Mouse (Mus musculus) heart, adult 2 months (tissue): ENCODE data around the gene Slc22a14. TPM values are rescaled to one million over a fixed set of nuclear protein-coding genes. Genes with fewer than 3 reads are reported as not detected.
A peak's percentile ranks its signal among the peaks of the same experiment; 100 is the strongest.

Source experiments
- DNase-seq, 2 experiments: peaks; one replicate each; pipeline ENCODE4 v3.0.0; 2021
- H3K27ac ChIP-seq: fragments of 200-600 bp; 2 replicates; pipeline ENCODE4 v1.8.1; 2022
- H3K27me3 ChIP-seq: fragments of 200-500 bp; 2 replicates; pipeline ENCODE4 v1.6.1; 2012; ENCODE audit warnings: mild to moderate bottlenecking, low read length, inconsistent platforms, mixed read lengths; ENCODE audit not compliant: control insufficient read depth, insufficient read depth
- H3K36me3 ChIP-seq: fragments of 200-500 bp; 2 replicates; pipeline ENCODE4 v1.6.1; 2012; ENCODE audit warnings: low read length, inconsistent platforms; ENCODE audit not compliant: control insufficient read depth, insufficient read depth
- H3K4me1 ChIP-seq: fragments of 200-500 bp; 2 replicates; pipeline ENCODE4 v1.6.1; 2011; ENCODE audit warnings: low read length; ENCODE audit not compliant: control insufficient read depth, insufficient read depth
- H3K4me3 ChIP-seq: fragments of 200-600 bp; 2 replicates; pipeline ENCODE4 v1.8.1; 2022
- H3K79me2 ChIP-seq: fragments of 200-500 bp; replicated peaks from 2 replicates; pipeline ENCODE4 v1.6.1; 2012; ENCODE audit warnings: mild to moderate bottlenecking, inconsistent platforms, low read length, moderate library complexity, mixed read lengths; ENCODE audit not compliant: control insufficient read depth, insufficient read depth
- H3K9ac ChIP-seq: fragments of 200-500 bp; 2 replicates; pipeline ENCODE4 v1.6.1; 2012; ENCODE audit warnings: low read depth, mild to moderate bottlenecking, control low read depth, inconsistent platforms, low read length, mixed read lengths
- CTCF ChIP-seq: fragments of 200-600 bp; IDR thresholded peaks from 2 replicates; pipeline ENCODE4 v1.8.1; 2022; ENCODE audit warnings: antibody characterized with exemption, mild to moderate bottlenecking, moderate library complexity
- EP300 ChIP-seq: fragments of 200-500 bp; IDR thresholded peaks from 2 replicates; pipeline ENCODE4 v1.6.1; 2011; ENCODE audit warnings: low read depth, low read length, control low read depth; ENCODE audit not compliant: insufficient read depth
- POLR2A ChIP-seq: fragments of 200-500 bp; IDR thresholded peaks from 2 replicates; pipeline ENCODE4 v1.6.1; 2011; ENCODE audit warnings: mild to moderate bottlenecking, low read depth, low read length, control low read depth; ENCODE audit not compliant: insufficient read depth
- WGBS: fragments of 180-500 bp; shearing (Covaris S2); methylation state at CpG from one replicate; pipeline ENCODE4 v1.1.7; 2018; 5-methylcytosine and 5-hydroxymethylcytosine counted together
- intact Hi-C: fragments of 180-260 bp; cut with DNase I; formaldehyde crosslinking; loops from one replicate; pipeline ENCODE4 v1.15.1; 2025
- polyA plus RNA-seq: library from polyadenylated mRNA; depleted of rRNA; stranded (reverse); fragments of >200 nt; gene quantifications from 2 replicates; pipeline ENCODE4 v1.2.3, GENCODE M21; 2012
- total RNA-seq, 2 experiments: library from RNA; stranded (reverse); gene quantifications; 2 replicates each; pipeline ENCODE4 v1.2.3; 2021

Slc22a14 gene
- total and polyA plus RNA-seq, 3 experiments: 0.78 TPM; not detected in 2

GRCm38 (mm10) chr9:119368367-119368766 lies 3.0 kb upstream of the Slc22a14 start:
- WGBS: 90% methylated on average over 3 of the region's 3 CpGs
- no peak for DNase-seq

GRCm38 (mm10) chr9:119363229-119363628 lies 2.1 kb downstream of the Slc22a14 start:
- Histone ChIP-seq H3K27me3 (no peaks in the 10 kb centered on the region), H3K4me3 (no peak overlapping the region), H3K4me1 (no peaks in the 10 kb centered on the region), H3K9ac (no peak overlapping the region), H3K79me2 (no peaks in the 10 kb centered on the region), H3K36me3 (no peaks in the 10 kb centered on the region), H3K27ac (no peak overlapping the region)
- intact Hi-C loops: no loop called here
- DNase-seq: no peak
- TF ChIP-seq EP300 (no peak), POLR2A (no peak), CTCF (no peak)
- 63% methylated on average over 12 of the region's 12 CpGs for WGBS

More at GRCm38 (mm10) chr9:119368367-119368766, 3.0 kb upstream of the Slc22a14 start:
- no peaks in the 10 kb centered on the region for H3K36me3 ChIP-seq
- no peaks in the 10 kb centered on the region for H3K27me3 ChIP-seq
- intact Hi-C loops: no loop called here
- no peaks in the 10 kb centered on the region for H3K79me2 ChIP-seq
- H3K4me3 ChIP-seq: no peak overlapping the region
- no peak overlapping the region for H3K9ac ChIP-seq
- H3K4me1 ChIP-seq: no peaks in the 10 kb centered on the region
- TF ChIP-seq CTCF: no peak
- no peak for TF ChIP-seq EP300
- TF ChIP-seq POLR2A: no peak
- no peak overlapping the region for H3K27ac ChIP-seq

- Histone ChIP-seq H3K27ac (no peak overlapping the region), H3K9ac (no peak overlapping the region), H3K4me1 (no peaks in the 10 kb centered on the region; the same call in 1 of the 2 replicates), H3K27me3 (no peaks in the 10 kb centered on the region), H3K36me3 (no peaks in the 10 kb centered on the region), H3K4me3 (no peak overlapping the region), H3K79me2 (no peaks in the 10 kb centered on the region)
- TF ChIP-seq POLR2A (no peak), EP300 (no peak), CTCF (no peak)
- DNase-seq: no peak
- intact Hi-C loops: no loop called here
- WGBS: 88% methylated on average over 5 of the region's 5 CpGs
These were observed 3.9 kb downstream of the Slc22a14 start for GRCm38 (mm10) chr9:119361416-119361815.

- Histone ChIP-seq H3K9ac (no peak overlapping the region), H3K36me3 (no peaks in the 10 kb centered on the region), H3K27ac (no peak overlapping the region), H3K4me1 (no peaks in the 10 kb centered on the region; the same call in 1 of the 2 replicates), H3K27me3 (no peaks in the 10 kb centered on the region), H3K79me2 (no peaks in the 10 kb centered on the region), H3K4me3 (peak overlapping the region; percentile 71)
- intact Hi-C loops: loop anchor here (5.0 kb wide), 1 partner anchor 36 kb away; the partner anchor contains the start of gene Oxsr1
- no peak for DNase-seq
- no peak for TF ChIP-seq EP300
- 40% methylated on average over 9 of the region's 9 CpGs for WGBS
These were observed 7.3 kb downstream of the Slc22a14 start for GRCm38 (mm10) chr9:119358058-119358429.

- intact Hi-C loops: loop anchor here (1.0 to 5.0 kb wide), 3 partner anchors 35 to 73 kb away; partner anchors contain the start of gene Oxsr1
- no peaks in the 10 kb centered on the region; the same call in 1 of the 2 replicates for H3K4me1 ChIP-seq
- peak; percentile 92 to 95 for DNase-seq
- H3K27ac ChIP-seq: peak within 1 kb of the TSS; percentile 19; the same call in 1 of the 2 replicates
- H3K9ac ChIP-seq: peak within 1 kb of the TSS; percentile 57
- 2% methylated on average over 65 of the region's 65 CpGs for WGBS
- TF ChIP-seq EP300 (peak; percentile 57; the same call in 1 of the 2 replicates), CTCF (peak; percentile 92), POLR2A (no peak)
- H3K27me3 ChIP-seq: no peaks in the 10 kb centered on the region
- no peaks in the 10 kb centered on the region for H3K36me3 ChIP-seq
- H3K4me3 ChIP-seq: peak within 1 kb of the TSS; percentile 71
- no peaks in the 10 kb centered on the region for H3K79me2 ChIP-seq
These were observed 7.9 kb downstream of the Slc22a14 start, which contains the start of gene Xylb for GRCm38 (mm10) chr9:119357331-119358057. TSS of gene Xylb (plus strand) at chr9:119357381.

GRCm38 (mm10) chr9:119355943-119356342 lies 9.4 kb downstream of the Slc22a14 start:
- 76% methylated on average over 6 of the region's 6 CpGs for WGBS
- Histone ChIP-seq H3K9ac (no peak overlapping the region), H3K27me3 (no peaks in the 10 kb centered on the region), H3K27ac (no peak overlapping the region), H3K79me2 (no peaks in the 10 kb centered on the region), H3K4me1 (no peaks in the 10 kb centered on the region; the same call in 1 of the 2 replicates), H3K36me3 (no peaks in the 10 kb centered on the region), H3K4me3 (no peak overlapping the region)
- intact Hi-C loops: loop anchor here (2.0 to 5.0 kb wide), 2 partner anchors 34 to 45 kb away; partner anchors contain the start of gene Oxsr1
- TF ChIP-seq CTCF (no peak), POLR2A (no peak), EP300 (no peak)
- DNase-seq: no peak
